Mouse (Mus musculus) 3134 (cell line): Measurements from ENCODE around the gene Rnf212.

ENCODE experiments used
- DNase-seq: peaks from one replicate; pipeline ENCODE4 v3.0.0-alpha.2; 2011; ENCODE audit warnings: low spot score; ENCODE audit not compliant: insufficient read length; ENCODE audit errors: extremely low read depth

Rnf212 gene

DNA sequence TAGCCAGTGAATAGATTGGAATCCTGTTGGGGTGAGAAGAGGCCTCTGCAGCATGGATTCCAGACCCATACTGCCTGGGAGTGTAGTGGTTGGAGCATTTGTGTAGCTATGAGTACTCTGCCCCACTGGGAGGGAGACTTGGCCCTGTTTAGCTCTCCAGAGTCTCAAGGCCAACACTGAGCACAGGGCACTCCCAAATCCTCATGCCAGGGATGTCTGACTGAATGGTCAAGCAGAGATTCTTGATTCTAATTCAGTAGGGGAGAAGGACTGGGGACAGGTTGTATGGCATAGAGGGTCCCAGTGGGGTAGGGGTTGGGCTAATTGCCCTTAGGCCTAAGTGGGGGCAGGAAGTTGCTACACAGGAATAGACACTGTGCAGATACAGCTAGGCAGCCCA, 61.1 kb downstream of the Rnf212 start:
- DNase-seq: no peak

DNA sequence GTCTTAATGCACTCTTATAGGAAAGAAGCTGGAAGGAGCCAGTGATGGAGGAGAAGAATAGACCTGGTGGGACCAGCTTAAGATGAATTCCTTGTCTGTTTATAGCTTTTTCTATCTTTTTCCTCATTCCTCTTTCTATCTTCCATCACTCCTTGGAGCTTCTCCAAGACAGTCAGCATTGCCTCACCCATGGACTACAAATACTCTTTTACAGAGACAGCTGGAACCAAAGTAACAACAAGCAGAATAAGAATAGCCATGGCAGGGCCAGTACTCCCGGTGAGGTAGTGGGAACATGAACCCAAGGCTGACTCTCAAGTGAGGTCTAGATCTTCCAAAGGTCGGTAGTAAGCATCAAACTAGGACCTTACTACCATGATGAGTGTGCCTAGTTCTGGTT, 61.7 kb downstream of the Rnf212 start:
- DNase-seq: no peak

DNA sequence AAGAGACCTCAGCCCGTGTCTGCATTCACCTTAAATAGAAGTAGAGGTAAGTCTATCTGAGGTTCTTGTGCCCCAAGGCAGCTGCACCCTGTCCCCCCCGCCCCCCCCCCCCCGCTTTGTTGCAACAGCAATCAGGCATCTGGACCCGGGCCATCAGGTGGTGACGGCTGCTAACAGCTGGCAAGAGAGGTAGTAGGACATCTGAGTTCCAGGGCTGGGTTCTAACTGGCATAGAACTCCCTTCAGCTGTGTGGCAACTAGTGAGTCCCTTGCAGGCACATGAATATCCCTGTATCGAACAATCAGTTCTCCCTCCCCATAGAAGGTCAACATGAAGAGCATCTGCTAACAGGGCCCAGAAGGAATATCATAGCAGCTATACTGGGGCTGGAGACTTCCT, 62.8 kb downstream of the Rnf212 start:
- no peak for DNase-seq

DNA sequence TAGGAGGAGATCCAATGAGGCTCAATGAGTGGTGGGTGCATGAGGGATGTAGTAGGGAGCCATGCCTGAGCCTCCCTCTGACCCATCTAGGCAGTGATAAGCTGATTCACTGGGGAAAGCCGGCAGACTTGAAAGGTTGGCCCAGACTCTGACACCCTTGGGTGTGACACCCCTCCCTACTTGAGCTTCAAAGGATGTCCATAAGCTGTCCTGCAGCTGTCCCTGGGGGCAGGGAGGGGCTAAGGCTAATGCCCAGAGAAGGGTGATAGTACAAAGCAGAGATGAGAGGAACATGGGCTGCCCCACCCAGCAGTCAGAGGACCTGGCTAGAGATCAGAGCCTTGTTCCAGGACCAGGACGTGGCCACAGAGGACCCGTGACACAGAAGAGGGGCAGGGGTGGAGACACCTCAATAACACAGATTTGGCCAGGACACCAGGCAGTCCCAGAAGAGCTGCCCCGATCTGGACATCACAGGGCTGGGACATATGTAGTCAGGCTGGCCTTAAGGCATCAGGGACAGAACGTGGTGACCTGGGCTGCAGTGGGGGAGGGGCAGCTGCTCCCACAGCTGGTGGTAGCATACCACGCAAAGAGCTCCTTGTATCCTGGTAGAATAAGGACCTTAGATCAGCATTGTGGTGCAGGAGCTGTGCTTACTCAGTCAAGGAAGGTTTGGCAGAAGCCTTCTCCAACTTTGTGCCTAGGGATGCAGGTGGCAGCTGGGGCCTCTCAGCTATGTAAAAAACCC, 65.6 kb downstream of the Rnf212 start:
- DNase-seq: no peak

DNA sequence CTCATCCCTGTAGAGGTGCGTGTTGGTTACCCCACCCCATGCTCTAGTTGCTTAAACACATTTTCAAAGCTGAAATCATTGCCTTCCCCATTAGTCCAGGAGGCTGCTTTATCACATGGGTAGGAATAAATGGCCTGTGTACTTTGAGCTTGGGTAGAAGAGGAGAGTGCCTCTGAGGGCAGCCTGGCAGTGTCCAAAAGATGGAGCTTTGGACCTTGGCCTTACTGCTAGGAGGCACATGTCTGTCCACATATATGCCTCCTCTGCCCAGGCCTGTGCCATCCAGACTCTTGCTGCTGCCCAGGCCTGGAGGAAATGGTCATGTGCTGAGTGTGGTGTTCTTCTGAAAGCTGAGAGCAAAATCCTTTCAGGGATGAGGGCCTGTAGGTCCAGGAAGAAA, 66.4 kb downstream of the Rnf212 start:
- DNase-seq: no peak

DNA sequence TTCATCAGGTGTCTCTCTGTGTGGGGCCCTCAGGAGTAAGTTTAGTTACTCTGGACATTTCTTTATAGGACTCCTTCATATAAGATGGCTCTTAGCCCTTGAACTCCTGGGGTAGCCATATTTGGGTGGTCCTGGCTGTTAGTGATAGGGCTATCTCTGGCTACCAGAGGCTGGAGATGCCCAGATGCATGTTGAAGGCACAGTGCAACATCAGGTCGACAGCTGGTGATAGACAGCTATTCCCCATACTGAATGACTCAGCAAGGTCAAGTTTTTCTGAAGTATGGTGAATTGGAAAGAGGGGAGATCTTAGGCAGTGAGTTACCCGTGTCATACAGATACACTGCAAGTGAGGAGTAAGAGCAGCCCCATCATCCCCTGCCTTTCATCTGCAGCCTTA, 67.0 kb downstream of the Rnf212 start:
- DNase-seq: no peak

DNA sequence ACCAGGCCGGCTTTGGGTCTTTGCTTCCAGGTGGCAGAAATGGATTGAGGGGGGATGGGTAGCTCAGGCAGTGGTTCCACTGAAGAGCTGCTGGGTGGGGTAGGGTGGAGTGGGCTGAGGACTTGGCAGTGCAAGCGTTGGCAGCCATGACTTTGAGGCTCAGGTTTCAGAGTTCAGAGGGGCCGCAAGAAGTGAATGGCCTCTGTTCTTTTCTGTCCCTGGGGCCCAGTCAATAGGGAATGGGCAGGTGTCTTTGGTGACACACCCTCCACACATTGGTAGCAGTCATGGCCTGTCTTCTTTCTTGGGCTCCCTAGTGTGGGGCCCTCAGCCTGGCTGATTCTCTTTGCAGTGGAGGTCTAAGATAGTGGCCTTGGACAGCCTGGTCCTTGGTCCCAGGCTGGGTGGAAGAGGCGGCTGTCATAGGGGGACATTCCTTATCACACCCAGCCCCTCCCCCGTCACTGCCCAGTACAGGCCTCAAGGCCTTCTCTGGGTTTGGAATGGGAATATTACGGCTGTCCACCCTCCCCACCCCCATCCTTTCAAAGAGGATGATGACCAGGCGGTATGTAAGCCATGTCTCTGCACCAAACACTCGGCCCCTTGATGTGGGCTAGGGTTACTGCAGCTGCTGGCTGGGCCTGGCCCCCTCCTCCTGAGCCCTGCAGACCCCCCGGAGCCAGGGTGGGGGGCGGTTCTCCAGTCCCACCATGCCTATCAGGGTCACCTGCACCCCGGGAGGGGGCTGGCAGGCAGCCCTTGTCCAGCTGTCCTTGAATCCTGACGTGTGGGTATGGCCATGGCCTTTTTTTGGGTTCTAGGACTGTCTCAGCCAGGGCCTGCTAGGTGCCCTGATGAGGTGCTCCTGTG, 70.8 kb downstream of the Rnf212 start:
- no peak for DNase-seq

DNA sequence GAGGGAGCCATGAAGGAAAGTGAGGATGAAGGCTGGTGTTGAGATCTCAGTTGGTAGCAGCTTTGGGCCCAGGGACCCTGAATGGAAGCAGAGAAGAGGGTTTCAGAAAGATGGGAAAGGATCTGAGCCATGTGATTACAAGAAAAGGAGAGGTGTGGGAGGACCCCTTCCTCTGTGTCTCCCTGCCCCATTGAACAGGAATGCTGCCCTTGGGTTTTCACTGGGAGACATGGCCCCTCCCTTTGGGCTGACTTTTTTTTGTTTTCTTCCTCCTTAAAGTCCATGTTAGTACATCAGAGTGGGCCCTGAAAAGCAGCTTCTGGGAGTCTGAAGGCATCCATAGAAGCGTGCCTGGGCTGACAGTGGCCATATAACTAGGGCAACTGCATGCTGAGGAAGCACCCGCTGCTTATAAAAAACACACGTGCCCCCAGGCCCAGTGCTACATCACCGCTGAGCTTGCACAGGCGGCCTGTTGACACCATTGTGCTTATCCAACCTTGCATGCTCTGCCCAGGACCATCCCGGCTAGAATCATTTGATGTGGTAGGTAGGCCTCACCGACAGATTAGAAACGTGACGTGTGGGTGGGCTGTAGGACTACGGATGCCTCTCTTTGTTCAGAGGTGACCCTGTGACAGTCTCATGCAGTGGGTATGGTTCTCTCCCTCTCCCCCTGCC, 73.3 kb downstream of the Rnf212 start:
- DNase-seq: no peak

DNA sequence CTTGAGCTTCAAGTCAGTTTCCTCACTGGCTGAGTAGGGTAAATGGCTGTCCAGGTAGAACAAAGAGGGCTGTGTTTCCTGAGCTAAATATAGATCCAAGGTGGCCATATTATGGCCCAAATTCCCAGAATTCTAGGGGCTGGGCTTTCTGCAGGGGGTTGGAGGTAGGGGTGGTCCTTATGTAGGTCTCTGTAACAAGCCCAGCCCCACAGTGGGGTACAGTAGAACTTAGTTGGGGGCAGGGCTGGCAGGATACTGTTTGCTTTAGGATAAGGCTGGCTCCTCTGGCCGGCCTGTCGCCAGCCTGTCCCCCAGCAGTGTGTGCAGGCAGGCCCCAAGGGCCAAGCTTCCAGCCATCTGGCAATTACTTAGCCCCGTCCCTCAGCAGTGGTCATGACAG, 74.4 kb downstream of the Rnf212 start:
- no peak for DNase-seq

DNA sequence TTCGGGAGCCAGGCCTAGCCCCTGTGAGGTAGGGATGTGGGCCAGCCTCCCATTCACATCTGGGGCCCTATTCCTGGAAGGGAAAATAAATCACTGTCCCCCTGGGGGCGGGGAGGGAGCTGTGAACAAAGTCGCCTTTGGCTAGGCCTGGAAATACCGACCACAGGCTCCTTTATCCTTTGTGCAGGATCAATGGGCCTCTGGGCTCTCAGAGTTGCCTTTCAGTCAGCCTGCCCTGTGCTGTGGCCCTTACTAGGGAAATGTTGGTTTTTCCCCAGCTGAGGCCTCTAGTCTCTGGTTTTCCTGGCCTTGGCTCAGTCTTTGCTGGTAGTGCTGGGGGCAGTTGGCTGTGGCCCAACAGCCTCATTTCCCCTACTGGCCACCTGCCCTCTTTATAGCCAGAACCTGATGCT, 77.4 kb downstream of the Rnf212 start:
- DNase-seq: no peak

DNA sequence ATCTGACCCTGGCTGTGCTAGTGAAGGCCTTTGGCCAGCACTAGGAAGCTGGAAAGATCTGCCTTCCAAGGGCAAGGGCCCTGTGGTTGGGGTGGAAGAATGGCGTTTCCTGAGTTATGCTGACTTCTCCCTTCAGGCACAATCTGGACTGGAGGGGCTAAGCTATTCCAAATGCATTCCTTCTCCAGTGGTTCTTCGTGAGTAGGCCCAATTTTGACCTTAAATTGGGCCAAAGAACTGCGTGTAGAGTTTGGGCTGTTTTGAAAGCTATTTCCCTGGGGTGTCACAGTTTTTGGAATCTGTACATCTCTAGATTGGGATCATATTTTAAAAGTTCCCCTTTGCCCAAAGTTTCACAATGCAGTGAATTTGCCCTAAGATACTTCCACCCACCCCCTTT, 78.2 kb downstream of the Rnf212 start:
- DNase-seq: no peak

DNA sequence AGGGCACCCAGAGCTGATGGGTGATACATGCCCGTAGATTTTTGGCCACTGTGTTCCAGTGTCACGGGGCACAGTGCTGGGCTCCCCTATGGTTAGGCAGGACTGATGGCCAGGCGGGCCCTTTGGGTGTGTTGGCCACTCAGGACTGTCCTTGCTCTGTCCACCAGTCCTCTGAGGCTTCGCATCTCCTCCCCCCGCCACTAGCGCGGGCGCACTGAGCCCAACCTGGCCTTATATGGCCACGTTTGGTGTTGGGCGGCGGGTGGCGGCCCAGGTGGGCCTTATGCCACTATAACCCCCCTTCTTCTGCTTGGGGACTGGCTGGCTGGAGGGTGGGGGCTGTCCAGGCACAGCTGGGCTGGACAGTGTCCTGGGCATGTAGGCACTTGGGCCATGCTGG, 78.9 kb downstream of the Rnf212 start:
- no peak for DNase-seq

DNA sequence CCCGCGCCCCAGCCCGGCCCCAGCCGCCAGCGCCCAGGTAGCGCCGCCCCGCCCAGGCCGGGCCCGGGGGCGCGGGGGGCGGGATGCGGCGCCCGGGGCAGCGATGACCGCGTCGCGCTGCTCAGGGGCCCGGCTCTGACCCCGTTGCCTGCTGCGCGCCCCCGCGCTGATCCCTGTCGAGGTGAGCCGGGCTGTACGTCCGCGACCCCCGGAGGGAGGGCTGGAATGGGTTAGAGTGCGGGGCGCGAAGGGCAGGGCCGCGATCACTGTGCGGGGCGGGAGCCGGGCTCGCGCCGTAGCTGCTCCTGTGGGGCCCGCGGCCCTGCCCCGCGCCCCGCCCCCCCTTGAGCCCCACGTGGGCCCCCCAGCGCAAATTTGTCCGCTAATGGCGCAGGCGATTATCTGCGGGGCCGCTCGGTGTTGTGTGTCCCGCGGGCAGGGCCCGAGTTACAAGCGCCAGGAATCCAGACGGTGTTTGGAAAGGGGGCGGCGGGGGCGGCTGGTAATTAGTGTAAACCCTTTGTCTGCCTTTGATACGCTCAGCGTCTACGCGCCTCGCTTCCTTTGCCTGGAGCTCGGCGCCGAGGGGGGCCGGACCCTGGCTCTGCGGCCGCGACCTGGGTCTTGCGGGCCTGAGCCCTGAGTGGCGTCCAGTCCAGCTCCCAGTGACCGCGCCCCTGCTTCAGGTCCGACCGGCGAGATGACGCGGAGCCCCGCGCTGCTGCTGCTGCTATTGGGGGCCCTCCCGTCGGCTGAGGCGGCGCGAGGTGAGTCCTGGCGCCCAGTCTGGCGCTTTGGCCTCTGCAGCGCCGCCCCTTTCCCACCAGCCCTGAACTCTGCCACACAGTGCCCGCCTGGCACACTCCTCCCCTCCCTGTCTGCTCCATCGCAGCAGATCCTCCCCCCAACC, 80.2 kb downstream of the Rnf212 start:
- peak; percentile 72 for DNase-seq

DNA sequence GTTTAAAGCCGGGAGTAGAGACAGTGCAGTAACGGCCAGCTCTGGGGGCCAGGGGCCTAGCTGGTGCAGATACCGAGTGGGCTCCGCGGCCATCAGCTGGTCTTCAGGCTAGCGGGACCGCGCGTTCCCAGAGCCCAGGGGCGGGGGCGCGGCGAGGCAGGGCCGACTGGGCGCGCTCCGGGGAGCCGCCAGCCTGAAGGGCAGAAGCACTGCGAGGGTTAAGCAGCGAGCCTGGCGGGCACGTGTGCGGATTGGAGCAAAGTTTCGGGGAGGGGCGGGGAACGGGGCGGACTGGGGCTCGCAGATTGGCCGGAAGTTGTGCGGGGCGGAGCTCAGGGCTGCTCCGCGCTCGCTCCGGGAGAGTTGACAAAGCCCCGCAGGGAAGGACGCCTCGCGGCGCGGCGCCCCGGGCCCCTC, 80.9 kb downstream of the Rnf212 start:
- DNase-seq: peak; percentile 92

DNA sequence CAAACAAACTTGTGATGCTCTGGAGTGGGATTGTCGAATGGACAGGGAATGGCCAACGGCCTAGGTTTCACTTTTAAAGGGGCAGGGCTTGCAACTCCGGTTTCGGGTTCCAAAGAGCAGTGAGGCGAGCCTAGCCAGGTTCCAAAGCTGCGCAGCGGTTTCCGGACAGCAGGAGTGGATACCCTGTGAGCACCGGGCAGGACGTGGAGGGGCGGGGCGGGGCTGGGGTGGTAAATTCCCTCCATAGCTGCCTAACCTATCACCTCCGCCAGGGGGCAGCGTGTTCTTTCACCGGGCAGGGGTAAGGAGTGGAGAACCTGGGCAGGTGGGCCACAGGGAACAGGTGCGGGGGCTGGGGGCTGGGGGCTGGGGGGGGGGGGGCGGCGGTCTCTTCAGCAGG, 82.5 kb downstream of the Rnf212 start, which contains the start of gene Fgfrl1:
Gene Fgfrl1, plus strand, starts transcription at position 112 of the 400 bp plus-strand sequence.
- DNase-seq: peak; percentile 73

DNA sequence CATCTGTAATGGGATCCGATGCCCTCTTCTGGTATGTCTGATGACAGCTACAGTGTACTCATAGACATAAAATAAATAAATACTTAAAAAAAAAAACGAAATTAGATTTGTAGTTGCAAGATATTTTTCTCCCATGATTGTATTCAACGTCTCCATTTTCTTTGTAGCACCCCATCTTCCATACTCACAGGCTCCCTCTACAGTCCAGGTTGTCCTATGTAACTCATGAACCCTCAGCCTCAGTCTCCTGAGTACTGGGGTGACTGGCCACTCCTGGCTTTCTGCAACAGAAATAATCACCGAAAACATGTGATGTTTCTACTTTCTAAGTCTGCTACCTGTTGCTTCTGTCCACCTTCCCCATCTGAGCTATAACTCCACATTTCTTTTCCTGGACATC, 83.6 kb downstream of the Rnf212 start:
- no peak for DNase-seq

DNA sequence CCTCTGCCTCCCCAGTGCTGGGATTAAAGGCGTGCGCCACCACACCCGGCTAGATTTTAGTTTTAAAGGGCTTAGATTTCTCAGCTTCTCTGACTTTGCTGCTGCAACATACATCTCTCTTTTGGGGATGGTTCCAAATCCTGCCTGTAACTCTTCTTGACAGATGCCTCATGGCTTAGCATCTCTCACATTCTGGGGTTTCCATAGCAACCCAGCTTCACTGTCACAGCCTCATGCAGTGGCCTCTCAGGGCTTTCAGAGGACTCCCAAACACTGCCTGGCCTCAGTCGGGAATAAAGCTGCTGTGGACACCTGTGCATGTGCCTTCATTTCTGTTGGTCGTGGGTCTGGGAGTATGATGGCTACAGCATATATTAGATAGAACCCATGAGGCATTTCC, 85.7 kb downstream of the Rnf212 start:
- DNase-seq: no peak

DNA sequence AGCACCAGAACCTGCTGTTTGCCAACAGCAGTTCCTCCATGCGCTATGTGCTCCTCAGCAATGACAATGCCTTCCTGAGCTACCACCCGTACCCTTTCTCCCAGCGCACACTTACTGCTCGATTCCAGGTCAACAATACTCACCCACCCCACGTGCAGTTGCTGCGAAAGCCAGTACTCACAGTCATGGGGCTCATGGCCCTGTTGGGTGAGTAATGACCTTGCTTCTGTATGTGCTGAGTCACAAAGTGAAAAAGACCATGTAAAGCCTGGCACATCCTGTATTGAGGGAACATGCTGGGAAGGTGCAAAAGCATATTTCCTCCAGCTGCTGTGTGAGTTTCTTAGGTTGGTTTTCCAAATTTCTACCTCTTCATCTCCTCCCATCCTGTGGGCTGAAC, 93.9 kb downstream of the Rnf212 start:
- DNase-seq: no peak

DNA sequence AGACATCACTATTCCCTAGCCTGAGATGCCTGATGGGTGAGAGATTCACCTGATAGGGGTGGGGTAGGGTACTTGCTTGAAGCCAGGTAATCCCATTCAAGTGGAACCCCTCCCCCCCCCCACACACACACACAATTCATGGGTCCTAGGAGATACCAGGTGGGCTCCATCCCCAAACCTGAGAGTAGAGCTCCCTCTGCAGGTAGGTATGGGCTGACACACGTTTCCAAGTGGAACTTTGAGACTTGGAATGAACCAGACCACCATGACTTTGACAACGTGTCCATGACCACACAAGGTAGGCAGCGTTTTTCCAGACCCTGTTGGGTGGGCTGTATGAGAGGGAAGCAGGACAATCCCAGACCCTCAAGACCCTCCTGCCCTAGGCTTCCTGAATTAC, 94.9 kb downstream of the Rnf212 start:
- DNase-seq: no peak
